Mouse (Mus musculus) embryonic facial prominence, embryonic 15.5 days (tissue): ENCODE data around the gene Cux1. TPM values are rescaled to one million over a fixed set of nuclear protein-coding genes. Genes with fewer than 3 reads are reported as not detected.
A peak's percentile ranks its signal among the peaks of the same experiment; 100 is the strongest.

Experiments used
- ATAC-seq: fragments of 200-750 bp; cut with Nextera tagmentation; 2 replicates; pipeline ENCODE4 v1.8.0; 2017; ENCODE audit warnings: low read depth, moderate TSS enrichment; ENCODE audit not compliant: insufficient number of reproducible peaks, low FRiP score, low TSS enrichment
- H3K27ac ChIP-seq: fragments of 300-500 bp; sonication (generic); replicated peaks from 2 replicates; pipeline ENCODE4 v1.5.1; 2015; ENCODE audit warnings: mild to moderate bottlenecking, inconsistent platforms
- H3K27me3 ChIP-seq: fragments of 300-500 bp; sonication (generic); 2 replicates; pipeline ENCODE4 v1.6.1; 2015; ENCODE audit warnings: inconsistent platforms
- H3K36me3 ChIP-seq: fragments of 300-500 bp; sonication (generic); 2 replicates; pipeline ENCODE4 v1.6.1; 2015; ENCODE audit warnings: mild to moderate bottlenecking, inconsistent platforms
- H3K4me1 ChIP-seq: fragments of 300-500 bp; sonication (generic); 2 replicates; pipeline ENCODE4 v1.6.1; 2015; ENCODE audit warnings: inconsistent platforms
- H3K4me2 ChIP-seq: fragments of 300-500 bp; sonication (generic); replicated peaks from 2 replicates; pipeline ENCODE4 v1.6.1; 2015; ENCODE audit warnings: mild to moderate bottlenecking, inconsistent platforms
- H3K4me3 ChIP-seq: fragments of 300-500 bp; sonication (generic); replicated peaks from 2 replicates; pipeline ENCODE4 v1.5.1; 2015; ENCODE audit warnings: mild to moderate bottlenecking, inconsistent platforms
- H3K9ac ChIP-seq: fragments of 300-500 bp; sonication (generic); 2 replicates; pipeline ENCODE4 v1.6.1; 2015; ENCODE audit warnings: inconsistent platforms
- H3K9me3 ChIP-seq: fragments of 300-500 bp; sonication (generic); replicated peaks from 2 replicates; pipeline ENCODE4 v1.6.1; 2016; ENCODE audit warnings: inconsistent platforms
- WGBS: fragments of 180-500 bp; shearing (Covaris S2); methylation state at CpG from one replicate; pipeline ENCODE4 v1.1.7; 2015; 5-methylcytosine and 5-hydroxymethylcytosine counted together
- polyA plus RNA-seq: library from polyadenylated mRNA; unstranded; fragments of >200 nt; fragmentation: Nextera tagmentation; extraction: Ambion mirVana; gene quantifications from 2 replicates; pipeline ENCODE4 v1.2.1, GENCODE M21; 2015

Cux1 gene
- polyA plus RNA-seq, 1 experiment from 2014 or later: 78.0 TPM

DNA sequence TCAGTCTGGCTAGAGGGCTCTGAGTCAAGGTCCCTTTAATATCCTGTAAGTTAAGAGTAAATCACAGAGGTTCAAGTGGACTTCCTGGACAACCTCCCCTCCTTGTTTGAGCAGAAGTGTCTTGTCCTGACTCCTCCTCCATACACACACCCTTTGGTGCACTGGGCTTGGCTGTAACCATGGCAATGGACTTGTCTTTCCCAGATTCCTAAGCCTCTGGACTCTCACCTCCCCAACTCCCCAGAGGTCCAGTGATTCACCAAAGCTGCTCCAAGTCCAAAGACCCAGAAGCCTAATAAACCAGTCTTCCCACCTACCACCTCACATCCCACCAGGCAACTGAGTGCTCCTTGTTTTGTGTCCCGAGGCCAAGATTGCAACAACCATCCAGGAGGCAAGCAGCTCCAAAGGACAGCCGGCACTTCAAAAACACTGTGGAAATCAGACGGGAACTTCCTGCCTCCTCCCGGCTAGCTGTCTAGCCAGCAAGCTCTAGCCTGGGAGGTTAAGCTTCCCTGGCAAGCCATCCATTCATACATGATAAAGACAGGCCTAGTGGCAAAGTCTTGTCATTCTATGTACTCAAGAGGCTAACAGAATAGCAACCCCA, 17.5 kb upstream of the Cux1 start:
- H3K9ac ChIP-seq: no peak overlapping the region

DNA sequence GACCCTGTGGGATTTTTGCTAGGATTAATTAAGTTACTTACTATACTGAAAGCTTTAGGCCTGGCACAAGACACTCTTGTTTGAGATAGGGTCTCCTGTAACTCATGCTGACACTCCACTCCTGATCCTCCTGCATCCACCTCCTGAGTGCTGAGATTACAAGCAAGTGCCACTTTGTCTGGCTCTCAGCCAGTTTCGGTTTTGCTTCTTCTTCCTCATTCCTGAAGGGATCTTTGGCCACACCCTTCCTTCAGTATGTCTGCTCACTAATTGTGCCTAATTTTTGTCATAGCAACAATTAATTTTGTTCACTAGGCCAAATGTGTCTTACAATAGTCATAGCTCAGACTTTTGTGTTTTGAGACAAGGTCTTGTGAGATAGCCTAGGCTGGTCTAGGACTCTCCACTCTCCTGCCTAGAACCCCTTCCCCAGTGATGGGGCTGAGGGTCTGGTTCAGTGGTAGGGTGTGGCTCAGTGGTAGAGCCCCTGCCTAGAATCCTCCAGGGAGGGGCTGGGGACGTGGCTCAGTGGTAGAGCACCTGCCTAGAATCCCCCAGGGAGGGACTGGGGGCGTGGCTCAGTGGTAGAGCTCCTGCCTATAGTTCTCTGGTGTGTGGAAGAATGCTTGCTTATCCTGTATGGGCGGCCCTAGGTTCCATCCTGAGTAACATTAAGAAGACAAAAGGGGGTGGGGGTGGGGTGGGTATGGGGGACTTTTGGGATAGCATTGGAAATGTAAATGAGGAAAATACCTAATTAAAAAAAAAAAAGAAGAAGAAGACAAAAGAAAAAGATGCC, 16.6 kb upstream of the Cux1 start:
- H3K36me3 ChIP-seq: no peaks in the 10 kb centered on the region
- H3K4me1 ChIP-seq: peaks cover 10% of the 10 kb centered on the region
- H3K4me2 ChIP-seq: no peak overlapping the region
- H3K9ac ChIP-seq: no peak overlapping the region
- no peak overlapping the region for H3K4me3 ChIP-seq
- no peak overlapping the region for H3K27ac ChIP-seq
- H3K9me3 ChIP-seq: no peaks in the 10 kb centered on the region
- ATAC-seq: no peak
- 65% methylated on average over 4 of the region's 4 CpGs for WGBS
- peaks cover 50% of the 10 kb centered on the region for H3K27me3 ChIP-seq

More for the DNA sequence above, 17.5 kb upstream of the Cux1 start:
- Histone ChIP-seq H3K27me3 (peaks cover 41% of the 10 kb centered on the region), H3K9me3 (no peaks in the 10 kb centered on the region), H3K4me3 (no peak overlapping the region), H3K36me3 (no peaks in the 10 kb centered on the region), H3K4me1 (peaks cover 10% of the 10 kb centered on the region), H3K27ac (no peak overlapping the region), H3K4me2 (no peak overlapping the region)
- no peak for ATAC-seq
- WGBS: 25% methylated on average over 4 of the region's 4 CpGs

DNA sequence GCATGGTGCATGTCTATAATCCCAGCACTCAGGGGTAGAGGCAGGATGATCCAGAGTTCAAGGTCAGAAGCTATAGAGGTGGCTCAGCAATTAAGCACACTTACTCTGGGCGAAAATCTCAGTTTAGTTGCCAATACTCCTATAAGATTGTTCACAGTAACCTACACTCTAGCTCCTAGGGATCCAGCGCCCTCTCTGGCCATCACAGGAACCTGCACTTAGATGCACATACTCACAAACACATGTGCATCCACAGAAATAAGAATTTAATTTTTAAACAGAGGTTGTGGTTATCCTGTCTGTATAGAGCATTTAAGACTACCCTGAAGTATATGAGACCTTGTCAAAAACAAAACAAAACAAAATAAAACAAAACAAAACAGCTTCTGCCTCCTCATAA, 16.0 kb upstream of the Cux1 start:
- Histone ChIP-seq H3K4me1 (peaks cover 10% of the 10 kb centered on the region), H3K36me3 (no peaks in the 10 kb centered on the region), H3K9ac (no peak overlapping the region), H3K27me3 (peaks cover 51% of the 10 kb centered on the region), H3K4me3 (no peak overlapping the region), H3K4me2 (no peak overlapping the region), H3K9me3 (no peaks in the 10 kb centered on the region), H3K27ac (no peak overlapping the region)
- no peak for ATAC-seq
- WGBS: 86% methylated on average over 2 of the region's 2 CpGs

DNA sequence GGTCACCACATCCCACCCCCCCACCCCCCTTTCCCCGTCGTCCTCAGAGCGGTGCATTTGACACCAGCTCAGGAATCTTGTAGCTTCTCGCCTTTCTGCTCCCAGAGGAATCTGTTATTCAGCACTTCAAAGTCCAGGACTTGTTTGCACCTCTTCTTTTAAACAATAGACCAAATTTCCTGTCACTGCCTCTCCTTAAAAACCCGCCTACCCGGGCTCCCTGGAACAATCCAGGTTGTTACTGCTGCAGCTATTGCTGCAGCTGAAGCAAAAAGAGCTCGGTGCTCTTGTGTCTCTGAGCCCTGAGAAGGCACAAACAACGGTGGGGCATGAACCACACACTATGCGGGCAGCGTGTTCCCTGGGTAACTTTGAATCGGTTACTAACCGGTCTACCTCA, 14.9 kb upstream of the Cux1 start:
- WGBS: 9% methylated on average over 12 of the region's 12 CpGs
- Histone ChIP-seq H3K4me2 (0 out of 2 replicates have a peak overlapping the region, but pooled peaks have one; percentile 19), H3K36me3 (no peaks in the 10 kb centered on the region), H3K27me3 (peaks cover 54% of the 10 kb centered on the region), H3K9me3 (no peaks in the 10 kb centered on the region), H3K27ac (no peak overlapping the region), H3K4me1 (peaks cover 10% of the 10 kb centered on the region), H3K9ac (no peak overlapping the region), H3K4me3 (no peak overlapping the region)
- ATAC-seq: no peak

DNA sequence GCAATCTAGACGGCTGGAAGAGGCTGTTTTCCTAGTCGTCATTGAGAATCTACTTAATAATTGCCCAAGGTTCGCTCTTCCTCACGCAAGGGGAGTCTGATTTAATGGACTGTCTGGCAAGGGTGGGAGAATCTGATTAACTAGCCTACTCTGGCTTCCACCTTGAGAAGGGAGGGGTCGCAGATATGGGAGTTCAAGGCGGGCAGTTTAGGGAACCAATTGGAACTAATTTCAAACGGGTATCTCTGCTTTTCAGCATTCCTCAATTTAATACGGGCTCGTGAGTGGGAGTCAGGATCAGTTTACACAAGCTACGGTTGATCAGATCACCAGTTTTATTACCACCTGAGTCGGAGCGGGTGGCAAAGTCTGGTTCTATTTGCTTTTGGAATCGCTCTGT, 14.3 kb upstream of the Cux1 start:
- H3K4me3 ChIP-seq: peak overlapping the region; percentile 13
- H3K27ac ChIP-seq: no peak overlapping the region
- no peak overlapping the region for H3K9ac ChIP-seq
- H3K9me3 ChIP-seq: no peaks in the 10 kb centered on the region
- peak overlapping the region; percentile 19 for H3K4me2 ChIP-seq
- no peak for ATAC-seq
- H3K4me1 ChIP-seq: peaks cover 10% of the 10 kb centered on the region
- whole genome bisulfite sequencing: 2% methylated on average over 13 of the region's 13 CpGs
- no peaks in the 10 kb centered on the region for H3K36me3 ChIP-seq
- H3K27me3 ChIP-seq: peaks cover 54% of the 10 kb centered on the region

DNA sequence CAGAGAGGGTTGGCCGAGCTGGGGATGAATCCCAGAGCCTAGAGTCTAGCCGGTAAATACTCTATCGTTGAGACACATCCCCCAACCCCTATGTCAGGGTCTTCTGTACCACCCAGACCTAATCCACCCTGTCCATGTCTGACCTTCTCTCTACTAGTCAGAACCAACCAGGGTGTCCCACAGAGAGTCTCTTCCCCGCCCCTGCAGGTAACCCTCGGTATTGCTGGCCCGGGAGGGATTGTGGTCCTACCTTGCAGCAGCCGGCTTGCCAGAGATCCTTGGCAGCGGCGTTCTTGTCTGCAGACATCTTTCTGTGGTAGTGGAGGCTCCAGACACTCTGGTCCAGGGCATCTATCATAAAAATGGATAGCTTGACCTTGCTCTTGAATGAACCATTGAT, 13.9 kb upstream of the Cux1 start:
- Histone ChIP-seq H3K4me2 (peak overlapping the region; percentile 19; the same call in 1 of the 2 replicates), H3K9ac (no peak overlapping the region), H3K4me1 (peaks cover 10% of the 10 kb centered on the region), H3K36me3 (no peaks in the 10 kb centered on the region), H3K9me3 (no peaks in the 10 kb centered on the region), H3K4me3 (no peak overlapping the region), H3K27ac (no peak overlapping the region), H3K27me3 (peaks cover 54% of the 10 kb centered on the region)
- 17% methylated on average over 9 of the region's 9 CpGs for WGBS
- no peak; the same call in 1 of the 2 replicates for ATAC-seq

DNA sequence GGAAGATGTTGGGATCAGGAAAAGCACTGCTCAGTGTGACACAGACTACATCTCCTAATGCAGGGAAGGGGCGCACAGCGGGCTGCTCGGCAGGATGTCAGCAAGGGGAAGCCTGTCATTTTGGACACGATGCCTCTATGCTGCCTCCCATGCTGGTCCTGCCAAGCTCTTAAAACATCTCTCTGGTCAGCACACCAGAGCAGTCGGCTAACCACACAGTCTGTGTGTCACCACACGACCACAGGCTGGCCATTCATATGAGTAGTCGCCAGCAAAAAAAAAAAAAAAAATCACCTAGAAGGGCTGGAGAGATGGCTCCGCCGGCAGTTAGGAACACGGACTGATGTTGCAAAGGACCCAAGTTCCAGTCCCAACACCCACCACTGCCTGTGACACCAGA, 10.9 kb upstream of the Cux1 start:
- Histone ChIP-seq H3K36me3 (no peaks in the 10 kb centered on the region), H3K4me2 (no peak overlapping the region), H3K4me3 (no peak overlapping the region), H3K27ac (no peak overlapping the region), H3K4me1 (peaks cover 10% of the 10 kb centered on the region), H3K9ac (no peak overlapping the region), H3K27me3 (peaks cover 67% of the 10 kb centered on the region), H3K9me3 (no peaks in the 10 kb centered on the region)
- 40% methylated on average over 10 of the region's 10 CpGs for WGBS
- ATAC-seq: no peak

DNA sequence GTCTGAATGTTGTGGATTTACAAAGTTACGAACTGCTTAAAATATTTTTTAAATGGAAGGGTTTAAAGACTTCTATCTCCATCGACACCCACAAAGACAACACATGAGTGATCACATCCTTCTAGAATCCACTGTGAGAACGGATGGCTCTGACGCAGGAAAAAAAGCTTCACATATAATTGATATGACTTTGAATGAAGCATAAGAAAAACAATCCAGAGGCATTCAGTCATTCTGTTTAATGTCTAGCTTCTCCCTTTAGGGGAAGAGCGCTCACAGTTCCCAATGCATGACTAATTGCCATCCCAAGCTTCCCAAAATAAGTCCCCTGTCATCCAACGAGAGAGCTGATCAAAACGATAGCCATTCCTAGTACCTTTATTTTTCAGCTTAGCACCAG, 2.9 kb upstream of the Cux1 start:
- 37% methylated on average over 7 of the region's 7 CpGs for WGBS
- Histone ChIP-seq H3K27ac (no peak overlapping the region), H3K27me3 (peaks cover 58% of the 10 kb centered on the region), H3K9me3 (no peaks in the 10 kb centered on the region), H3K4me3 (no peak overlapping the region), H3K36me3 (no peaks in the 10 kb centered on the region), H3K4me2 (no peak overlapping the region), H3K4me1 (peaks cover 25% of the 10 kb centered on the region), H3K9ac (no peak overlapping the region)
- ATAC-seq: no peak

DNA sequence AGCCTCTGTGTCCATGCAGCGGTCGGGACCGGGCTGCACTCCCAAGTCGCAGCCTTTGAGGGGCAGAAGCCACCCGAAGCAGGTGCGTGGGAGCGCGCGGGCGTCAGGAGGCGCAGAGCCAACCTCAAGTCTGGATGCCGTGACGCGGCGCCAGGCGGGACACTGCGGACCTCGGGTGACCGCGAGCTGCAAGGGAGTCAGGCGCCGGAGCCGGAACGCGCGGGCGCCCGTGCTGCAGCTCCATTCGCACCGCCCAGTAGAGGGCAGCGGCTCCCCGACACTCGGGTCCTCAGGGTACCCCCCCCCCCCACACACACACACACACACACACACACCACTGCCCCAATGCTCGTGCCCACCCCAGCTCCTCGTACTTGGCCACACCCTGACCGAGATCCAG, 1.5 kb upstream of the Cux1 start:
- under 1% methylated on average over 36 of the region's 36 CpGs for WGBS
- peaks cover 50% of the 10 kb centered on the region for H3K27me3 ChIP-seq

DNA sequence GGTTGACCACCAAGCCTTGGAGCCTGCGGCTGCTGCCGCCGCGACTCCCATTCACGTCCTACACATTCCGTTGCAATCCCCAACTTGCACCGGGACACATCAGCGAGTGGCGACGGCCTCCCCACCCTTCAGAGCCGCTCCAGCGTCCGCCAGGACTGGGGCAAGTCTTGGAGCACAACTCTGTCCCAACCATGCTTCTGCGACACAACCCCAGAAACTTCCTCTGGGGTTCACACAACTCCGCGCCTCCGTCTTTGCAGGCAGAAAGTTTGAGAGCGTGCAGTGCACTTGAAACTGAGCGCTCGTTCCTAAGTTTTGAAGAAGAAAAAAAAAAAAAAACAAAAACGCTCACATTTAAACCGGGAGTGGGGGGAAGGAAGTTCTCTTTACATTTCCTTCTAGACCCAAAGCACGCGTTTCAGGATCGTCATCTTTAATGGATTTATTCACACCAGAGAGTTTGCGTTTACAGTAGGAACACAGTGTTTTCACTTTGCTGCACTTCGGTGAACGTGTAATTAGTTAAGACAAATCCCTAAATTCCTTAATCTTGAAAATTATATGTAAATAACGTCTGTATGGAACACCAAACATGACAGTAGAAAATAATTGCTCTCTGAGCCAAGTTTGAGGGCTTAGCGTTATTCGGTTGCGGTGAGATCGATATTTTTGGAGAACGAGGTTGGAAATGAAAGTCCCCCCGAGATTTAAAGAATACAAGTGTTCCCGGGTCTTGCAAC, 906 bp upstream of the Cux1 start:
- under 1% methylated on average over 36 of the region's 36 CpGs for WGBS
- Histone ChIP-seq H3K27ac (no peak overlapping the region), H3K36me3 (no peaks in the 10 kb centered on the region), H3K4me2 (peak overlapping the region; percentile 99), H3K9me3 (no peaks in the 10 kb centered on the region), H3K4me3 (peak overlapping the region; percentile 93), H3K4me1 (peaks cover 33% of the 10 kb centered on the region), H3K27me3 (peaks cover 45% of the 10 kb centered on the region), H3K9ac (peak overlapping the region; percentile 79; the same call in 1 of the 2 replicates)
- ATAC-seq: no peak

More for the DNA sequence above, 1.5 kb upstream of the Cux1 start:
- no peaks in the 10 kb centered on the region for H3K9me3 ChIP-seq
- no peak for ATAC-seq
- H3K4me3 ChIP-seq: peak overlapping the region; percentile 93
- peak overlapping the region; percentile 42; the same call in 1 of the 2 replicates for H3K9ac ChIP-seq
- peaks cover 33% of the 10 kb centered on the region for H3K4me1 ChIP-seq
- no peaks in the 10 kb centered on the region for H3K36me3 ChIP-seq
- H3K4me2 ChIP-seq: peak overlapping the region; percentile 99
- H3K27ac ChIP-seq: no peak overlapping the region

DNA sequence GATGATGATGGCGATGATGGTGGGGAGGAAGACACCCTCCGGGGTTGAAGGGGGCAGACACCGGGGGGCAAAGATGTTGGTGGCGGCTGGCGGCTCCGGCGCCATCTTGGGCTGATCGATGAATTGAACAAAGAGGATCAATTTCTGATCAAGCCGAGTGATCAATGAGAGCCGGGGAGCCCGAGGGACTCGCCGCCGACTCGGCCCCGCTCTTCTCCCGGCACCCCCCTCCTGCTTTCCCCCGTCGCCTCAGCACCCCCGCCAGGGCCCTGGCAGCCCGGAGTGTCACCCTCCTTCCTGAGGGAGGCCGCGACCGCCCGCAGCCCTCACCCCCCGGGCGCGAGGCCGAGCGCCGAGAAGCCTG, 496 bp downstream of the Cux1 start:
- Histone ChIP-seq H3K4me1 (peaks cover 33% of the 10 kb centered on the region), H3K9me3 (no peaks in the 10 kb centered on the region), H3K9ac (peak overlapping the region; percentile 79), H3K27ac (peak overlapping the region; percentile 85), H3K27me3 (peaks cover 36% of the 10 kb centered on the region), H3K36me3 (no peaks in the 10 kb centered on the region), H3K4me3 (peak overlapping the region; percentile 93), H3K4me2 (peak overlapping the region; percentile 99)
- 0% methylated on average over 31 of the region's 31 CpGs for WGBS
- peak; percentile 52 for ATAC-seq
